Mouse (Mus musculus): ENCODE measurements around the gene Slc25a5. TPM values are rescaled to one million over a fixed set of nuclear protein-coding genes. Genes with fewer than 3 reads are reported as not detected.
A peak's percentile ranks its signal among the peaks of the same experiment; 100 is the strongest.

Gene Slc25a5
- 766 and 827 TPM in 2 replicates for polyA plus RNA-seq (2014; fragmentation: Nextera tagmentation; extraction: Ambion mirVana)

- Histone ChIP-seq H3K27me3 (replicated peaks; ENCODE audit: control insufficient read depth, insufficient read depth, low read length) (no peaks in the 10 kb centered on the region), H3K4me3 (ENCODE audit: low read depth, low read length) (peak within 1 kb of the TSS; percentile 53), H3K36me3 (ENCODE audit: control insufficient read depth, insufficient read depth, low read length) (peaks cover 10% of the 10 kb centered on the region; the same call in 1 of the 2 replicates), H3K27ac (ENCODE audit: low read depth) (peak within 1 kb of the TSS; percentile 86), H3K9ac (ENCODE audit: low read length) (peak within 1 kb of the TSS; percentile 72), H3K4me1 (replicated peaks; ENCODE audit: control insufficient read depth, insufficient read depth, low read length) (no peaks in the 10 kb centered on the region), H3K4me2 (ENCODE audit: low read length) (peak within 1 kb of the TSS; percentile 47), H3K9me3 (ENCODE audit: control insufficient read depth, low read length) (no peaks in the 10 kb centered on the region)
- peak; percentile 78 for DNase-seq (ENCODE audit: low spot score)
- peak; percentile 89 for ATAC-seq (replicated peaks; ENCODE audit: low FRiP score, low TSS enrichment, low read depth)
- WGBS: 12% methylated on average over 41 of the region's 41 CpGs
Measured at GRCm38 (mm10) chrX:36795424-36796162, at the start of gene Slc25a5. TSS of gene Slc25a5 (plus strand) at chrX:36795651.

DNA sequence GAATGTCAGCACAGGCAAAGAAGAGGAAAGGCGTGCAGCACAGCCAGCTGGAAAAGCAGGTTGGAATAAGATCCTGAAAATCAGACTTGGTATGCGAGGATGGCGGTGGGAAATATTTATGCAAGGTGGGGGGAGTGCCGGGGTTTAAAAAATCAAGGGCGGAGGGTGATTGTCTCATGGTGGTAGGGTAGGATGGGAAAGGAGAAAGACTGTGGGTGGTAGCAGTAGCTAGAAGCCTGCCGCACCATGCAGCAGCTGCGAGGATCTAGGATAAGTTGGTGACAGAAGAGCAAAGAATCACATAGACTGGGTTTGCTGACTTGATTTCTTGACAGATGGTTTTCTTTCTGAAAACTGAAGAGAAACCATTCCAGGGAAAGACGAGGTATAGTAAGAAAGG lies 48.7 kb upstream of the Slc25a5 start:
- H3K4me1 ChIP-seq (replicated peaks; ENCODE audit: control insufficient read depth, insufficient read depth, low read length): no peaks in the 10 kb centered on the region
- 85% methylated on average over 8 of the region's 8 CpGs for WGBS
- H3K9me3 ChIP-seq (ENCODE audit: control insufficient read depth, low read length): no peaks in the 10 kb centered on the region

GRCm38 (mm10) chrX:36748573-36748972 lies 46.9 kb upstream of the Slc25a5 start:
- H3K4me3 ChIP-seq (ENCODE audit: low read depth, low read length): no peak overlapping the region
- DNase-seq (ENCODE audit: low spot score) (no peak), ATAC-seq (replicated peaks; ENCODE audit: low FRiP score, low TSS enrichment, low read depth) (no peak)
- 46% methylated on average over 3 of the region's 3 CpGs for WGBS
- no peak overlapping the region for H3K9ac ChIP-seq (ENCODE audit: low read length)
- no peaks in the 10 kb centered on the region for H3K36me3 ChIP-seq (ENCODE audit: control insufficient read depth, insufficient read depth, low read length)
- no peaks in the 10 kb centered on the region for H3K4me1 ChIP-seq (replicated peaks; ENCODE audit: control insufficient read depth, insufficient read depth, low read length)
- no peak overlapping the region for H3K27ac ChIP-seq (ENCODE audit: low read depth)
- H3K4me2 ChIP-seq (ENCODE audit: low read length): no peak overlapping the region
- H3K9me3 ChIP-seq (ENCODE audit: control insufficient read depth, low read length): no peaks in the 10 kb centered on the region
- H3K27me3 ChIP-seq (replicated peaks; ENCODE audit: control insufficient read depth, insufficient read depth, low read length): no peaks in the 10 kb centered on the region

More for the DNA sequence above, 48.7 kb upstream of the Slc25a5 start:
- Histone ChIP-seq H3K27me3 (replicated peaks; ENCODE audit: control insufficient read depth, insufficient read depth, low read length) (no peaks in the 10 kb centered on the region), H3K36me3 (ENCODE audit: control insufficient read depth, insufficient read depth, low read length) (no peaks in the 10 kb centered on the region), H3K4me2 (ENCODE audit: low read length) (no peak overlapping the region), H3K4me3 (ENCODE audit: low read depth, low read length) (no peak overlapping the region), H3K9ac (ENCODE audit: low read length) (no peak overlapping the region), H3K27ac (ENCODE audit: low read depth) (no peak overlapping the region)
- DNase-seq (ENCODE audit: low spot score): no peak
- no peak for ATAC-seq (replicated peaks; ENCODE audit: low FRiP score, low TSS enrichment, low read depth)

DNA sequence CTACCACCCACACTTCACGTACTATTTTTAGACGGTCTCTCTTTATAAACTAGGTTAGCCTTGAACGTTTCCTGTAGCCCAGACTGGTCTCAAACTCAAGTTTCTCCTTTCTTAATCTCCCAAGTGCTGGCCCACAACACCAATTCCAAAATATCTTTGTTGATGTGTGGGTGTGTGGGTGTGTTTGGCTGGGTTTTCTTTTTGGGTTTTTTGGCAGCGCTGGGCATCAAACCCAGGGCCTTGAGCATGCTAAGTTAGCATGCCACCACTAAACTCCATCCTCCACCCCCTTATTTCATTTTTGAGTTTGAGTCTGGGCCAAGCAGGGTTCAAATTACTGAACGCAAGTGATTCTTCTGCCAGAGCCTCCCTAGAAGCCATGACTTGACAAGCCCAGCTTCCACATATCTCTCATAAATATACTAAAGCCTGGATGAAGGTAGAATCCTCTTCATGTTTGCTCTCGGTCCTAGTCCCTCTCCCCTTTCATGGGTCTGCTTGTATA lies 46.1 kb upstream of the Slc25a5 start:
- 58% methylated on average over 6 of the region's 6 CpGs for WGBS
- H3K27ac ChIP-seq (ENCODE audit: low read depth): no peak overlapping the region
- H3K9me3 ChIP-seq (ENCODE audit: control insufficient read depth, low read length): no peaks in the 10 kb centered on the region
- ATAC-seq (replicated peaks; ENCODE audit: low FRiP score, low TSS enrichment, low read depth) (no peak), DNase-seq (ENCODE audit: low spot score) (no peak)
- no peak overlapping the region for H3K4me3 ChIP-seq (ENCODE audit: low read depth, low read length)
- no peak overlapping the region for H3K4me2 ChIP-seq (ENCODE audit: low read length)
- no peaks in the 10 kb centered on the region for H3K4me1 ChIP-seq (replicated peaks; ENCODE audit: control insufficient read depth, insufficient read depth, low read length)
- no peaks in the 10 kb centered on the region for H3K36me3 ChIP-seq (ENCODE audit: control insufficient read depth, insufficient read depth, low read length)
- H3K9ac ChIP-seq (ENCODE audit: low read length): no peak overlapping the region
- no peaks in the 10 kb centered on the region for H3K27me3 ChIP-seq (replicated peaks; ENCODE audit: control insufficient read depth, insufficient read depth, low read length)

- Histone ChIP-seq H3K36me3 (ENCODE audit: control insufficient read depth, insufficient read depth, low read length) (no peaks in the 10 kb centered on the region), H3K27me3 (replicated peaks; ENCODE audit: control insufficient read depth, insufficient read depth, low read length) (no peaks in the 10 kb centered on the region), H3K4me1 (replicated peaks; ENCODE audit: control insufficient read depth, insufficient read depth, low read length) (no peaks in the 10 kb centered on the region), H3K9me3 (ENCODE audit: control insufficient read depth, low read length) (no peaks in the 10 kb centered on the region), H3K4me2 (ENCODE audit: low read length) (no peak overlapping the region), H3K4me3 (ENCODE audit: low read depth, low read length) (no peak overlapping the region), H3K9ac (ENCODE audit: low read length) (no peak overlapping the region), H3K27ac (ENCODE audit: low read depth) (no peak overlapping the region)
- ATAC-seq (replicated peaks; ENCODE audit: low FRiP score, low TSS enrichment, low read depth) (no peak), DNase-seq (ENCODE audit: low spot score) (no peak)
- 82% methylated on average over 1 of the region's 1 CpGs for WGBS
Measured at GRCm38 (mm10) chrX:36750591-36750990, 44.9 kb upstream of the Slc25a5 start.

DNA sequence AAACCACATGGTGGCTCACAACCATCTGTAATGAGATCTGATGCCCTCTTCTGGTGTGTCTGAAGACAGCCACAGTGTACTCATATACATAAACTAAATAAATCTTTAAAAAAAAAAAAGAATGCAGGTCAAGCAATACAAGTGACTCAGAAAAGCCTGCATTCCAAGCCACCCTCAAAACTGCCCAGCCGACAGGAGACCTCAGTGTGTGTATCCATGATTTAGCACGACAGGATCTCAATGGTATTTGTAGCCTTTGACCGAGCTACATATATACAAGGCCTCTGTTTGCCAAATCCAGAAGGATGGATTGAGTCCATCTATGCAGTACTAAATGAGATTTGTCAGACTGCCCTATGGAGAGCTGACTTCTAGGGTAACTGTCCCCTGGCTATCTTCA lies 42.9 kb upstream of the Slc25a5 start:
- ATAC-seq (replicated peaks; ENCODE audit: low FRiP score, low TSS enrichment, low read depth) (no peak), DNase-seq (ENCODE audit: low spot score) (no peak)
- no peak overlapping the region for H3K9ac ChIP-seq (ENCODE audit: low read length)
- 87% methylated on average over 3 of the region's 3 CpGs for WGBS
- H3K27me3 ChIP-seq (replicated peaks; ENCODE audit: control insufficient read depth, insufficient read depth, low read length): no peaks in the 10 kb centered on the region
- no peaks in the 10 kb centered on the region for H3K9me3 ChIP-seq (ENCODE audit: control insufficient read depth, low read length)
- H3K4me1 ChIP-seq (replicated peaks; ENCODE audit: control insufficient read depth, insufficient read depth, low read length): no peaks in the 10 kb centered on the region
- no peak overlapping the region for H3K4me3 ChIP-seq (ENCODE audit: low read depth, low read length)
- no peak overlapping the region for H3K27ac ChIP-seq (ENCODE audit: low read depth)
- no peaks in the 10 kb centered on the region for H3K36me3 ChIP-seq (ENCODE audit: control insufficient read depth, insufficient read depth, low read length)
- H3K4me2 ChIP-seq (ENCODE audit: low read length): no peak overlapping the region

DNA sequence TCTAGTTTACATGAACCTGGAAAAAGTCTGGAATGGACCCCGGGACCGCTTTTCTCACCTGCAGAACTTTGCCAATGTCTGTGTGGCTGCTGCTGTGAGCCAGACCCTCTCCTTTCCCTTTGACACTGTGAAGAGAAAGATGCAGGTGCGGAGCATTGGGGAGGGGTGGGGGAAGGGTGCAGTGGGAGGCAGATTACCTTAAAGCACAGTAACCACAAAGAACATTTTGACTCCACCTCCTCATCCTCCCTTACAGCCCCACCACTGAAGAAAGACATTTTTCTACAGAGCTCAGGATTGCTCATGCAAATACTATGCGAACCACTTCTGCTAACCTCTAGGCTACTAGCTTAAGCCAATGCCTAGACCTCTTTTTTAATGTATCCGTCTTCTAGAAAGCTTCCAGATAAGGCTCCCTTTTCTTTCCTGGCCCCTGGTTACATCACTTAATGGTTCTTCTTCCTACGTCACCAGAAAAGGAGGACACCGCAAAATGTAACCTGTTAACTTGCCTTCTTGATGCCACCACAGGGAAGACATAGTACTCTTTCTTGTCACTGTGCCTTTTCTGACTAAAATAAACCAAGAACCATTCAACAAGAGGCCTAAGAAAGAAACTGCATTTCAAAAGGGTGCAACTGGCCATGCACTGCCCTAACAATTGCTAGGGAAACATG lies 37.5 kb upstream of the Slc25a5 start:
- Histone ChIP-seq H3K4me2 (ENCODE audit: low read length) (no peak overlapping the region), H3K4me3 (ENCODE audit: low read depth, low read length) (no peak overlapping the region), H3K9ac (ENCODE audit: low read length) (no peak overlapping the region), H3K27ac (ENCODE audit: low read depth) (no peak overlapping the region), H3K4me1 (replicated peaks; ENCODE audit: control insufficient read depth, insufficient read depth, low read length) (no peaks in the 10 kb centered on the region), H3K27me3 (replicated peaks; ENCODE audit: control insufficient read depth, insufficient read depth, low read length) (no peaks in the 10 kb centered on the region), H3K36me3 (ENCODE audit: control insufficient read depth, insufficient read depth, low read length) (no peaks in the 10 kb centered on the region), H3K9me3 (ENCODE audit: control insufficient read depth, low read length) (no peaks in the 10 kb centered on the region)
- WGBS: 70% methylated on average over 7 of the region's 7 CpGs
- no peak for DNase-seq (ENCODE audit: low spot score)
- ATAC-seq (replicated peaks; ENCODE audit: low FRiP score, low TSS enrichment, low read depth): no peak

GRCm38 (mm10) chrX:36758566-36758965 lies 36.9 kb upstream of the Slc25a5 start:
- no peak overlapping the region for H3K27ac ChIP-seq (ENCODE audit: low read depth)
- no peak for DNase-seq (ENCODE audit: low spot score)
- H3K9ac ChIP-seq (ENCODE audit: low read length): no peak overlapping the region
- H3K4me3 ChIP-seq (ENCODE audit: low read depth, low read length): no peak overlapping the region
- 66% methylated on average over 6 of the region's 6 CpGs for WGBS
- no peak for ATAC-seq (replicated peaks; ENCODE audit: low FRiP score, low TSS enrichment, low read depth)
- H3K4me1 ChIP-seq (replicated peaks; ENCODE audit: control insufficient read depth, insufficient read depth, low read length): no peaks in the 10 kb centered on the region
- no peak overlapping the region for H3K4me2 ChIP-seq (ENCODE audit: low read length)
- H3K27me3 ChIP-seq (replicated peaks; ENCODE audit: control insufficient read depth, insufficient read depth, low read length): no peaks in the 10 kb centered on the region
- no peaks in the 10 kb centered on the region for H3K36me3 ChIP-seq (ENCODE audit: control insufficient read depth, insufficient read depth, low read length)
- no peaks in the 10 kb centered on the region for H3K9me3 ChIP-seq (ENCODE audit: control insufficient read depth, low read length)

All from intestine, embryonic 14.5 days (tissue).